Mouse (Mus musculus): ENCODE results near the gene Gm5565. TPM values are rescaled to one million over a fixed set of nuclear protein-coding genes. Genes with fewer than 3 reads are reported as not detected.
"Not testable (repeated sequence)": the region's sequence is repeated elsewhere in the genome, so short reads cannot be mapped to it uniquely, and the experiment has no call there.

Gene Gm5565
- total RNA-seq (2014; fragmentation: Nextera tagmentation) (not detected in 2 replicates), total RNA-seq (2017) (not detected in 2 replicates)

GRCm38 (mm10) chr5:146160439-146160838 lies at the start of gene Gm5565:
Gene Gm5565 (minus strand): TSS chr5:146160539.
- not testable (repeated sequence) for ATAC-seq (replicated peaks; ENCODE audit: poor library complexity, severe bottlenecking)

GRCm38 (mm10) chr5:146205537-146205936 lies 45.2 kb upstream of the Gm5565 start:
- ATAC-seq (replicated peaks; ENCODE audit: poor library complexity, severe bottlenecking), result no peak

- ATAC-seq (replicated peaks; ENCODE audit: poor library complexity, severe bottlenecking), result peak; percentile 80
Measured at GRCm38 (mm10) chr5:146203921-146204320, 43.6 kb upstream of the Gm5565 start.

- ATAC-seq (replicated peaks; ENCODE audit: poor library complexity, severe bottlenecking), result no peak
Measured at GRCm38 (mm10) chr5:146200580-146200979, 40.2 kb upstream of the Gm5565 start.

- ATAC-seq (replicated peaks; ENCODE audit: poor library complexity, severe bottlenecking), result peak; percentile 75
Measured at GRCm38 (mm10) chr5:146199540-146199939, 39.2 kb upstream of the Gm5565 start.

- ATAC-seq (replicated peaks; ENCODE audit: poor library complexity, severe bottlenecking), result no peak
Measured at GRCm38 (mm10) chr5:146199073-146199472, 38.7 kb upstream of the Gm5565 start.

- no peak for ATAC-seq (replicated peaks; ENCODE audit: poor library complexity, severe bottlenecking)
Measured at GRCm38 (mm10) chr5:146193360-146193759, 33.0 kb upstream of the Gm5565 start.

- ATAC-seq (replicated peaks; ENCODE audit: poor library complexity, severe bottlenecking), result no peak
Measured at GRCm38 (mm10) chr5:146190501-146191269, 30.3 kb upstream of the Gm5565 start.

GRCm38 (mm10) chr5:146190093-146190492 lies 29.8 kb upstream of the Gm5565 start:
- ATAC-seq (replicated peaks; ENCODE audit: poor library complexity, severe bottlenecking), result no peak

- no peak for ATAC-seq (replicated peaks; ENCODE audit: poor library complexity, severe bottlenecking)
Measured at GRCm38 (mm10) chr5:146188712-146189111, 28.4 kb upstream of the Gm5565 start.

- ATAC-seq (replicated peaks; ENCODE audit: poor library complexity, severe bottlenecking), result peak; percentile 44
Measured at GRCm38 (mm10) chr5:146188144-146188543, 27.8 kb upstream of the Gm5565 start.

- peak; percentile 66 for ATAC-seq (replicated peaks; ENCODE audit: poor library complexity, severe bottlenecking)
Measured at GRCm38 (mm10) chr5:146187441-146187840, 27.1 kb upstream of the Gm5565 start.

- not testable (repeated sequence) for ATAC-seq (replicated peaks; ENCODE audit: poor library complexity, severe bottlenecking)
Measured at GRCm38 (mm10) chr5:146185204-146185603, 24.9 kb upstream of the Gm5565 start, which contains the start of gene 1700001J03Rik. Gene 1700001J03Rik (minus strand): TSS chr5:146185304.

GRCm38 (mm10) chr5:146172744-146173143 lies 12.4 kb upstream of the Gm5565 start:
- not testable (repeated sequence) for ATAC-seq (replicated peaks; ENCODE audit: poor library complexity, severe bottlenecking)

GRCm38 (mm10) chr5:146170621-146171020 lies 10.3 kb upstream of the Gm5565 start, which contains the start of gene Gm6309:
Gene Gm6309 (minus strand): TSS chr5:146170721.
- not testable (repeated sequence) for ATAC-seq (replicated peaks; ENCODE audit: poor library complexity, severe bottlenecking)

- ATAC-seq (replicated peaks; ENCODE audit: poor library complexity, severe bottlenecking), result not testable (repeated sequence)
Measured at GRCm38 (mm10) chr5:146158326-146158725, 2.0 kb downstream of the Gm5565 start.

GRCm38 (mm10) chr5:146150454-146150853 lies 9.9 kb downstream of the Gm5565 start:
- no peak for ATAC-seq (replicated peaks; ENCODE audit: poor library complexity, severe bottlenecking)

GRCm38 (mm10) chr5:146147903-146148302 lies 12.4 kb downstream of the Gm5565 start:
- no peak for ATAC-seq (replicated peaks; ENCODE audit: poor library complexity, severe bottlenecking)
